Mouse (Mus musculus): Measurements from ENCODE around the gene Cd44. TPM values are rescaled to one million over a fixed set of nuclear protein-coding genes. Genes with fewer than 3 reads are reported as not detected.
A peak's percentile ranks its signal among the peaks of the same experiment; 100 is the strongest.

Cd44 gene
- 24.8 and 28.8 TPM in 2 replicates for polyA plus RNA-seq (2014; fragmentation: Nextera tagmentation; extraction: Ambion mirVana)

DNA sequence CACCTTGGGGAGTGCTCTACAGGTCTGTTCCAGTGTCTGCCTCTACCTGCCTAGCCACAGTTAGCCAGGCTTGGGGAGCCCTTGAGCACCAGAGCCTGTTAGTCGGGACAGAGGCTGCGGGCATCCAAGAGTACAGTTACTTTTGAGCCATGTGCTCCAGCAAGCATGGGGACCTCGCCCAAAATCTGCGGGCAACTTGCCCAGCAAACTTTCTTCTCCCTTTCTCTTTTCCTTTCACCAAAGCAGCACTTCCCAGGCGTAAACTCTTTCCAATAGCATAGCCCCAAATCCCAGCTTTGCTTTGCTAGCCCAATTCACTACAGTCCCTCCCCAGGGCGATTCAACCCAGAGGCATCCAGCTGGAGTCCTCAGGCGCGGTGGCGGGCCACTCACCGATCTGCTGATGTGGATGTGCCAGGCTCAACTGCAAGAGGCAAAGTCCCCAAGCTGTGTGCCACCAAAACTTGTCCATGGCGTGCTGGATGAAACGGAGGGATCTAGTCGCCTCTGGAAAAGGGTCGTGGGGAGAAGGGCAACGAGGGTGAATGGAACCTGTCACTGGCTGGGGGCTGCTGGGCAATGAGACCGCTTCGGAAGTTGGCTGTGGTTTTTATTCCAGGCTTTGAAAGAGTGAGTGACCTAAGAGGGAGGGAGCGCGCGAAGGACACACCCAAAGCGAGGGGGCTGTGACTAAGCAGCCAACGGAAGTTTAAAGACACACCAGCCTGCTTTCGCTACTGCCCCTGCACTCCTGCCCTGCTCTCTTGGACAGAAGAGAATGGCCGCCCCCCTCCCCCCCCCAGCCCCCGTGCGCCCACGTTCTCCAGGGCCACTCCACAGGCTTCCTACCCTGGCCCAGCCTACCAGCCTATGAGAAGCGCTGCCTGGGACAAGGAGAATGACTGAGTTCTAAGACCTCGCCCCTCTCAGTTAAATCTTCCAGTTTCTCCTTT lies at the start of gene Cd44:
TSS of gene Cd44 (minus strand) at position 791 of the 953 bp plus-strand sequence.
- under 1% methylated on average over 29 of the region's 29 CpGs for WGBS (ENCODE audit: insufficient replicate concordance)
- ATAC-seq (replicated peaks; ENCODE audit: insufficient number of reproducible peaks, low FRiP score, low TSS enrichment), result peak; percentile 57

DNA sequence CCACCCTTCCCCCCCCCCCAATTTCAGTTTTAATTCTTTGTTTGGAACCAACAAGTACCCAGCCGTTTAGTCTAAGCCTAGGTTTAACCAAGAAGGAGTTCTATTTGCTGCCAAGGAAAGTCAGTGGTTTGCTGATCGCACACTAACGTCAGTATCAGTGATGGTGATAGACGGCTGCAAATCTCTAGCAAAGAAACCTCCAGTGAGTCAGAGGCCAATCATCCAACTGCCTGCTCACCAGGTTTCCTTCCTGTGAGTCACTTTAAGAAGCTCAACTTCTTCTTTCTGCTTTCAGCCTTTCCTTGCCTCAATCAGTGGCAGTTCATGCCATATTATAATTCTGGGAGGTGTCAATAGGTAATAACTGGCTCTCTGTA lies 47.0 kb upstream of the Cd44 start:
- Histone ChIP-seq H3K9me3 (replicated peaks; ENCODE audit: control insufficient read depth, low read length) (no peaks in the 10 kb centered on the region), H3K27me3 (ENCODE audit: control insufficient read depth, insufficient read depth, low read length) (no peaks in the 10 kb centered on the region), H3K4me2 (no peak overlapping the region), H3K9ac (ENCODE audit: low read depth, low read length) (no peak overlapping the region), H3K4me3 (ENCODE audit: low read depth, low read length) (no peak overlapping the region), H3K27ac (ENCODE audit: low read depth, low read length) (no peak overlapping the region), H3K4me1 (ENCODE audit: control insufficient read depth, insufficient read depth, low read length) (no peaks in the 10 kb centered on the region), H3K36me3 (ENCODE audit: control insufficient read depth, insufficient read depth, low read length) (no peaks in the 10 kb centered on the region)
- 46% methylated on average over 4 of the region's 4 CpGs for WGBS (ENCODE audit: insufficient replicate concordance)
- ATAC-seq (replicated peaks; ENCODE audit: insufficient number of reproducible peaks, low FRiP score, low TSS enrichment), result no peak

More for the DNA sequence above, at the start of gene Cd44:
- peak within 1 kb of the TSS; percentile 59 for H3K4me3 ChIP-seq (ENCODE audit: low read depth, low read length)
- peak within 1 kb of the TSS; percentile 52 for H3K27ac ChIP-seq (ENCODE audit: low read depth, low read length)
- H3K4me2 ChIP-seq, result peak within 1 kb of the TSS; percentile 73
- no peaks in the 10 kb centered on the region for H3K9me3 ChIP-seq (replicated peaks; ENCODE audit: control insufficient read depth, low read length)
- H3K36me3 ChIP-seq (ENCODE audit: control insufficient read depth, insufficient read depth, low read length), result no peaks in the 10 kb centered on the region
- H3K27me3 ChIP-seq (ENCODE audit: control insufficient read depth, insufficient read depth, low read length), result no peaks in the 10 kb centered on the region
- peak within 1 kb of the TSS; percentile 77 for H3K9ac ChIP-seq (ENCODE audit: low read depth, low read length)
- H3K4me1 ChIP-seq (ENCODE audit: control insufficient read depth, insufficient read depth, low read length), result peaks cover 13% of the 10 kb centered on the region

DNA sequence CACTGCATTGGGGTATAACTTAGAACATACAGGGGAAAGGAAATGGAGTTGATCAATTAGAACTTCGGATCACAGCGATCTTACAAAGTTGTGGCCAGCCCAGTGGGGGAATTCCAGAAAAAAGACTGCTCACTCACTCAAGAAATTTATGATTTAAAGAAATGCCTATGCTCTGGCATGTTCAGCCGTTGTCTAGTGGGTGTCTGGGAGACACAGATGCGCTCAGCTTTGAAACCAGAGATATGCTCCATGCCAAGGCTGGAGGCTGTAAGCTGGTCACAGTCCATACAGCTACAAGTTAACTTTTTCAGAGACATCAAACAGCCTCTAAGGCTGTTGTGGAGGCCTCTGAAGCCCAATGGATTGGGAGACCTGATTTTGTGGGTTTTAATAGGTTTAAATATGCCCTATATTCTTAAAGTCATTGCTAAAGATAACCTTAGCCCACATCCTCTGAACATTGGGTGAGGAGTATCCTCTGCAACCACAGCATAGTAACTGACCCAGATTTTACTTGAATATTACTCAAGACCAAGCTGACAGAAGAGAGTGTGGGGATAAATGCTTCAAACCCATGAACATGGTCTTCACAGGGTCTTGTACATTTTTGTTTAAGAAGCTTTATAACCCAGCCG lies 46.5 kb upstream of the Cd44 start:
- Histone ChIP-seq H3K27ac (ENCODE audit: low read depth, low read length) (no peak overlapping the region), H3K4me1 (ENCODE audit: control insufficient read depth, insufficient read depth, low read length) (no peaks in the 10 kb centered on the region), H3K9me3 (replicated peaks; ENCODE audit: control insufficient read depth, low read length) (no peaks in the 10 kb centered on the region), H3K27me3 (ENCODE audit: control insufficient read depth, insufficient read depth, low read length) (no peaks in the 10 kb centered on the region), H3K4me3 (ENCODE audit: low read depth, low read length) (no peak overlapping the region), H3K9ac (ENCODE audit: low read depth, low read length) (no peak overlapping the region), H3K4me2 (no peak overlapping the region), H3K36me3 (ENCODE audit: control insufficient read depth, insufficient read depth, low read length) (no peaks in the 10 kb centered on the region)
- WGBS (ENCODE audit: insufficient replicate concordance), result 86% methylated on average over 5 of the region's 5 CpGs
- ATAC-seq (replicated peaks; ENCODE audit: insufficient number of reproducible peaks, low FRiP score, low TSS enrichment), result no peak

DNA sequence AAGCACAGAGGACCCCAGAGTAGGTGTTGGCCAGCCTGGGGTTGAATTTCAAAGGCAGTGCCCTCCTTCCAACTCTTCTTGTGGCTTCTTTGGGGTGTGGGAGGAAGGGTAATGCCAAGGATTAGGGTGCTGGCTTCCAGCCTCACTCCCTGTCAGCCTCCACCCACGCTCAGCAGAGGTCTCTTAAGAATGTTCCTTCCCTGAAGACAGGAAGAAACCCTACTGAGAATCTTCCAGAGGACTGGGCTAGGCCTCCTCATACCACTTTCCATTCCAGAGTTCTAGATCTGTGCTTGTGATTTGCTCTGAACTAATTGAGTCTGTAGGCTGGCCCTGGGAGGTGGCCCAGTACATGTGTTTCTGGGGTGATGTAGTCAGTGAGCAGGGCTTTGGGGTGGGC lies 43.6 kb upstream of the Cd44 start:
- no peak for ATAC-seq (replicated peaks; ENCODE audit: insufficient number of reproducible peaks, low FRiP score, low TSS enrichment)
- WGBS (ENCODE audit: insufficient replicate concordance), result 67% methylated on average over 1 of the region's 1 CpGs
- H3K36me3 ChIP-seq (ENCODE audit: control insufficient read depth, insufficient read depth, low read length), result no peaks in the 10 kb centered on the region
- no peak overlapping the region for H3K27ac ChIP-seq (ENCODE audit: low read depth, low read length)
- H3K4me2 ChIP-seq, result no peak overlapping the region
- no peak overlapping the region for H3K9ac ChIP-seq (ENCODE audit: low read depth, low read length)
- H3K4me1 ChIP-seq (ENCODE audit: control insufficient read depth, insufficient read depth, low read length), result no peaks in the 10 kb centered on the region
- H3K4me3 ChIP-seq (ENCODE audit: low read depth, low read length), result no peak overlapping the region
- no peaks in the 10 kb centered on the region for H3K9me3 ChIP-seq (replicated peaks; ENCODE audit: control insufficient read depth, low read length)
- H3K27me3 ChIP-seq (ENCODE audit: control insufficient read depth, insufficient read depth, low read length), result no peaks in the 10 kb centered on the region

DNA sequence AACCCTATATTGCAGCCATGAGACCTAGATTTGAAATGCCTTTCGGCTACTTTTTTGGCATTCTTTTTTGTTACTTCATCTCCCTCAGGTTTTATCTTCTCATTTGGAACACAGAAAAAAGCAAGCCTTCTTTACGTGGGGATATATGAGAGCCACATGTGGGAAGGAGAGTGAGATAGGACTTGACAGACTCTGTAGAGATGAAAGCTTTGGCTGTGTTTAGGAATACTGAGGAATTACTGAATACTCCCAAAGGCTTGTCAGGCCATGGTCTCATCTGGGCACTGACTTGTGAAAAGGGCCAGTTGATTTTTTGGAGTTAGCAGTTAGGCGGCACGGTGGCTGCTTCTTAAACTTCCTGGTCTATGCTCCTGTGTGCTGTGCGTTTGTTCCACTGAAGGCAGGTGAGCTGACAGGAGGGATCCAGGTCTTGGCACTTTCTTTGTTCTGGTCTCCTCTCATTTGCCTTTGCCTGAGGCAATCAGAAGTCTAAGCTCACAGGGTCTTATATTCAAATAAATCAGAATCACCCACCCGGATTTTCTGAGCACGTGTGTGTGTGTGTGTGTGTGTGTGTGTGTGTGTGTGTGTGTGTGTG lies 43.0 kb upstream of the Cd44 start:
- H3K27ac ChIP-seq (ENCODE audit: low read depth, low read length), result peak overlapping the region; percentile 15; the same call in 1 of the 2 replicates
- H3K4me2 ChIP-seq, result no peak overlapping the region
- ATAC-seq (replicated peaks; ENCODE audit: insufficient number of reproducible peaks, low FRiP score, low TSS enrichment), result no peak
- no peak overlapping the region for H3K4me3 ChIP-seq (ENCODE audit: low read depth, low read length)
- no peaks in the 10 kb centered on the region for H3K9me3 ChIP-seq (replicated peaks; ENCODE audit: control insufficient read depth, low read length)
- H3K36me3 ChIP-seq (ENCODE audit: control insufficient read depth, insufficient read depth, low read length), result no peaks in the 10 kb centered on the region
- H3K27me3 ChIP-seq (ENCODE audit: control insufficient read depth, insufficient read depth, low read length), result no peaks in the 10 kb centered on the region
- no peaks in the 10 kb centered on the region for H3K4me1 ChIP-seq (ENCODE audit: control insufficient read depth, insufficient read depth, low read length)
- no peak overlapping the region for H3K9ac ChIP-seq (ENCODE audit: low read depth, low read length)
- 64% methylated on average over 7 of the region's 7 CpGs for WGBS (ENCODE audit: insufficient replicate concordance)

DNA sequence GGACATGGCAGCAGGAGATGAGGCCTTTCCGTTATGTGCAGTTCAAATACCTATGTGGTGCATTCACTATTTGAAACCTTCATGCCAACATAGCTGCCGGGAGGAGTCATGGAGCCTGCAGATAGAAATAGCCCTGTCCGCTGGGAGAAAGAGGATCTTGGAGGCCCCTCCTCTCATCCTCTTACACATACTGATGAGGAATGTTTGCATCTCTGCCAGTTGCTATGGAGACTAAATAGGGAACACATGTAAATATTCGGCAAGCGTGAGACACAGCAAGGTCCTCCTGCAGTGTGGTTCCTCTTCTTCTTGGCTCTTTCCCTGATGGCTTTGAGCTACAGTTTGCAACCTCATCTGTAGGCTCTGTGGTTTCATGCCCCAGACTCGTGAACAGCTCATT lies 42.5 kb upstream of the Cd44 start:
- no peak; the same call in 1 of the 2 replicates for ATAC-seq (replicated peaks; ENCODE audit: insufficient number of reproducible peaks, low FRiP score, low TSS enrichment)
- Histone ChIP-seq H3K27me3 (ENCODE audit: control insufficient read depth, insufficient read depth, low read length) (no peaks in the 10 kb centered on the region), H3K4me1 (ENCODE audit: control insufficient read depth, insufficient read depth, low read length) (no peaks in the 10 kb centered on the region), H3K4me2 (no peak overlapping the region), H3K36me3 (ENCODE audit: control insufficient read depth, insufficient read depth, low read length) (no peaks in the 10 kb centered on the region), H3K27ac (ENCODE audit: low read depth, low read length) (peak overlapping the region; percentile 15; the same call in 1 of the 2 replicates), H3K9ac (ENCODE audit: low read depth, low read length) (no peak overlapping the region), H3K4me3 (ENCODE audit: low read depth, low read length) (no peak overlapping the region), H3K9me3 (replicated peaks; ENCODE audit: control insufficient read depth, low read length) (no peaks in the 10 kb centered on the region)
- WGBS (ENCODE audit: insufficient replicate concordance), result 37% methylated on average over 6 of the region's 6 CpGs

DNA sequence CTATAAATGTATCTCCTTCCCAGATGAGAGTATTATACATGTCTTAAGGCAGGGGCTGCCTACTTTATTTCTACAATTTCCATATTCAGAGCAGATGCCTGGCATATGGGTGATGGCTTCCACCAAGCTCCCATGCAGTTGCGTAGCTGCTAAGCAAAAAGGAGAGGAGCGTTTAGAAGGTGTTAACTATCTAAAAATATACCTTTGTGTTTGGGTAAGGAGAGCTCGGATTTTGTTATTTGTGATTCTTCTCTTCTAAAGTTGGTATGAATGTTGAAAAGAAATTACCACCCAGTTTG lies 41.3 kb upstream of the Cd44 start:
- no peaks in the 10 kb centered on the region for H3K36me3 ChIP-seq (ENCODE audit: control insufficient read depth, insufficient read depth, low read length)

DNA sequence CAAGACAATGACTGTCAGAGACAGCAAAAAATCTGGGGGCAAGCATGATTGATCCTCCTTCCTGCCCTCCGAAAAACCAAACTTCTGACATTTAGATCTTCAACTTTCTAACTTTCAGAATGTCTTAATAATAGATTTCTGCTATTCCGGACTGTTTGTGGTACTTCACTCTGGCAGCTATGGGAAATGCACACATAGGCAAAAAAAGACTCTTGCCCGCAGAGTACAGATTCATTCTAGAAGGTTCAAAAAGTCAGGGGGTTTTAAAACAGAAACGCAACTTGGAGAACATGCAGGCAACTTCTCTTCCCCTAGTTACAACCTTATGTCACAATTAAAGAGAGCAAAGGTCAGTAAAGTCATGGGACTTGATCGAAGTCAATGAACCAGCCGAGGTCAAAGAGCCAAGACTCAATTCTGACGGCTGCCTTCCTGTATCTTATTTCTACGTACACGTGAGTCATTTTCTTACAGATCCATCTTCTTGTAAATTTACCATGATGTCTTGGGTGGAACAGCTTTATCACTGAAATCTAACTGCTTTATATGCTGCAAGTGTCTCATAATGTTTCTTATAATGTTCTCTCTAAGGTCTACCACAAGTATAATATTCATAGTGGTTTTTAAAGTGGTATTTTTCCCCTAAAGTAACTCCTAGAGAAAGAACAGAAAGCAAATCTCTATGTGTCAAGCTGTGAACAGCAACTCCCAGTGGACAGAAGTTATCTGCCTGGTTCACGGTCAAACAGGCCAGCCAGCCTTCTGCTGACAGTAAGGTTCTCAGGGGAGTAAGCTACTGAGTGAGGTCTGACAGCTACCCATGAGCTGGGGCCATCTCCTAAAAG lies 40.7 kb upstream of the Cd44 start:
- H3K4me1 ChIP-seq (ENCODE audit: control insufficient read depth, insufficient read depth, low read length), result no peaks in the 10 kb centered on the region
- H3K4me3 ChIP-seq (ENCODE audit: low read depth, low read length), result no peak overlapping the region
- ATAC-seq (replicated peaks; ENCODE audit: insufficient number of reproducible peaks, low FRiP score, low TSS enrichment), result no peak
- 67% methylated on average over 10 of the region's 10 CpGs for WGBS (ENCODE audit: insufficient replicate concordance)
- H3K9ac ChIP-seq (ENCODE audit: low read depth, low read length), result no peak overlapping the region
- H3K27ac ChIP-seq (ENCODE audit: low read depth, low read length), result no peak overlapping the region
- no peaks in the 10 kb centered on the region for H3K27me3 ChIP-seq (ENCODE audit: control insufficient read depth, insufficient read depth, low read length)
- no peaks in the 10 kb centered on the region for H3K36me3 ChIP-seq (ENCODE audit: control insufficient read depth, insufficient read depth, low read length)
- no peak overlapping the region for H3K4me2 ChIP-seq
- no peaks in the 10 kb centered on the region for H3K9me3 ChIP-seq (replicated peaks; ENCODE audit: control insufficient read depth, low read length)

More for the DNA sequence above, 41.3 kb upstream of the Cd44 start:
- H3K27me3 ChIP-seq (ENCODE audit: control insufficient read depth, insufficient read depth, low read length), result no peaks in the 10 kb centered on the region
- no peaks in the 10 kb centered on the region for H3K9me3 ChIP-seq (replicated peaks; ENCODE audit: control insufficient read depth, low read length)
- H3K4me2 ChIP-seq, result no peak overlapping the region
- H3K9ac ChIP-seq (ENCODE audit: low read depth, low read length), result no peak overlapping the region
- H3K4me3 ChIP-seq (ENCODE audit: low read depth, low read length), result no peak overlapping the region
- ATAC-seq (replicated peaks; ENCODE audit: insufficient number of reproducible peaks, low FRiP score, low TSS enrichment), result no peak
- no peaks in the 10 kb centered on the region for H3K4me1 ChIP-seq (ENCODE audit: control insufficient read depth, insufficient read depth, low read length)
- WGBS (ENCODE audit: insufficient replicate concordance), result 82% methylated on average over 3 of the region's 3 CpGs
- H3K27ac ChIP-seq (ENCODE audit: low read depth, low read length), result no peak overlapping the region

Data from heart, embryonic 11.5 days (tissue).